8 mouse cellular contexts compared by ENCODE assay signal in the genomic region with DNA sequence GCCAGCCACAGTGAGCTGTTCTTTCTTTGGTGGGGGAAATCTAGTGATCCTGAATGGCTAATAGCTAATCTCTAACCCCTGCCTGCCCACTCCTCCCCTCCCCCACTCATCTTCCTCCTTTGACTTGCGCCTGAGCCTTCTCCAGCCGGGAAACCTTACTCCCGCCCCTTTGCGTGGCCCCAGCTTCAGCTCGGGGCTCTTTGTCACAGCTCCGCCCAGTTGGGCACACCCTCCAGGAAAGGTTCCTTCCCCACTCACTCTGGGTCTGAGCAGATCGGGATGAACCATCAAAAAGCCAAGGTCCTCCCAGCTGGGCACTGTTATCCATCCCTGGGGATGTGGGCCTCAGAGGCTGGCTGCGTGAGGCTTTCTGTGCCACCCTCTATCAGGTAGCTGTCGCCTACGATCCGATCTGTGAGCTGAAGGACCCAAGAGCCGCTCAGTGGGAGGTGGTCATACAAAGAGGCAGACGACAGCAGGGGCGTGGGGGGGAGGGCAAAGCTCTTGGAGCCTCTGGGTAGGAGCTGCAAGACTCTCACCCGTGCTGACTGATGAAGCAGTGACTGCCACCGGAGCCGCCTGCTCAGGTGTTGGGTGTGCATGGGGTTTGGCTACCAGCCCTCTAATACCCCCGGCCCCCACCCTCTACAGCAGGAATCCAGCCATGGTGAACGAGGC. TPM values are rescaled to one million over a fixed set of nuclear protein-coding genes. Genes with fewer than 3 reads are reported as not detected.
DNase-seq lines count a peak whose midpoint lies in the region; ATAC-seq lines count a peak whose summit lies in the region.

No protein-coding gene starts in this region.

- H3K27me3 ChIP-seq in hindbrain, embryonic 16.5 days (replicated peaks; ENCODE audit: control insufficient read depth, insufficient read depth, low read length) = no peaks in the 10 kb centered on the region
- H3K27me3 ChIP-seq in liver, embryonic 11.5 days (replicated peaks; ENCODE audit: control insufficient read depth, insufficient read depth, low read length) = no peaks in the 10 kb centered on the region

- H3K4me2 ChIP-seq in hindbrain, embryonic 16.5 days (ENCODE audit: low read length) = peak overlapping the region; percentile 94
- peak overlapping the region; percentile 96 for H3K4me2 ChIP-seq in liver, embryonic 11.5 days

- peak; percentile 65 for DNase-seq in right cerebral cortex, adult 18-20 months
- no peak for DNase-seq in right cerebral cortex, postnatal 4 days
- peak; percentile 78 to 80 for DNase-seq in cerebellum, postnatal 10 days
- peak; percentile 47 to 59 for DNase-seq in gastrocnemius, adult 8-10 months (ENCODE audit: low spot score in 2 of 2)
- DNase-seq in liver, embryonic 11.5 days (ENCODE audit: low spot score) = peak; percentile 73
- DNase-seq in naive thymus-derived CD4-positive, alpha-beta T cell, adult 2 months (ENCODE audit: low read depth) = peak; percentile 46
- peak; percentile 37 for DNase-seq in thymus, postnatal 14 days

- H3K36me3 ChIP-seq in hindbrain, embryonic 16.5 days (ENCODE audit: control insufficient read depth, insufficient read depth, low read length) = no peaks in the 10 kb centered on the region
- peaks cover 6% of the 10 kb centered on the region; the same call in 1 of the 2 replicates for H3K36me3 ChIP-seq in liver, embryonic 11.5 days (ENCODE audit: control insufficient read depth, insufficient read depth, low read length)

- peak overlapping the region; percentile 68 for H3K9ac ChIP-seq in hindbrain, embryonic 16.5 days (ENCODE audit: low read depth, low read length)
- peak overlapping the region; percentile 85 for H3K9ac ChIP-seq in liver, embryonic 11.5 days (ENCODE audit: low read depth, low read length)

- peak; percentile 9; the same call in 1 of the 2 replicates for ATAC-seq in hindbrain, embryonic 16.5 days
- ATAC-seq in liver, embryonic 11.5 days (replicated peaks; ENCODE audit: low FRiP score) = peak; percentile 33

- H3K9me3 ChIP-seq in hindbrain, embryonic 16.5 days (ENCODE audit: control insufficient read depth, low read length) = no peaks in the 10 kb centered on the region
- no peaks in the 10 kb centered on the region for H3K9me3 ChIP-seq in liver, embryonic 11.5 days (ENCODE audit: control insufficient read depth, low read length)

- H3K4me3 ChIP-seq in hindbrain, embryonic 16.5 days (ENCODE audit: low read length) = peak overlapping the region; percentile 44
- H3K4me3 ChIP-seq in liver, embryonic 11.5 days (ENCODE audit: low read depth, low read length) = peak overlapping the region; percentile 61

- H3K4me1 ChIP-seq in hindbrain, embryonic 16.5 days (ENCODE audit: control insufficient read depth, insufficient read depth, low read depth, low read length) = peaks cover 42% of the 10 kb centered on the region
- peaks cover 68% of the 10 kb centered on the region for H3K4me1 ChIP-seq in liver, embryonic 11.5 days (replicated peaks; ENCODE audit: control insufficient read depth, insufficient read depth, low read length)

- H3K27ac ChIP-seq in hindbrain, embryonic 16.5 days (ENCODE audit: low read depth, low read length) = peak overlapping the region; percentile 74
- peak overlapping the region; percentile 89 for H3K27ac ChIP-seq in liver, embryonic 11.5 days (ENCODE audit: low read depth, low read length)

- WGBS in hindbrain, embryonic 16.5 days = 2% methylated on average over 19 of the region's 19 CpGs
- WGBS in liver, embryonic 11.5 days = under 1% methylated on average over 19 of the region's 19 CpGs

RNA-seq across cellular contexts. Expression of a gene that starts 2.2 kb away (rescaled TPM):
- 1 to 10 TPM; 4.8 to 7.0 (median 6.3) TPM for total RNA-seq in gastrocnemius, adult 8-10 months (2022)
- polyA plus RNA-seq in hindbrain, embryonic 16.5 days (2015; fragmentation: Nextera tagmentation; extraction: Ambion mirVana) = 16.5 and 18.5 TPM in 2 replicates
- polyA plus RNA-seq in liver, embryonic 11.5 days (2014; fragmentation: Nextera tagmentation; extraction: Ambion mirVana) = 15.5 and 16.1 TPM in 2 replicates

RNA-seq across cellular contexts. Expression of a gene that starts 2.5 kb away (rescaled TPM):
- 1 to 10 TPM; 4.1 to 5.3 (median 4.7) TPM for total RNA-seq in gastrocnemius, adult 8-10 months (2022)
- polyA plus RNA-seq in hindbrain, embryonic 16.5 days (2015; fragmentation: Nextera tagmentation; extraction: Ambion mirVana) = 29.9 and 33.5 TPM in 2 replicates
- polyA plus RNA-seq in liver, embryonic 11.5 days (2014; fragmentation: Nextera tagmentation; extraction: Ambion mirVana) = 2.0 and 2.4 TPM in 2 replicates

RNA-seq across cellular contexts. Expression of a gene that starts 40.5 kb away (rescaled TPM):
- total RNA-seq in gastrocnemius, adult 8-10 months (2022) = under 1 TPM in 3 of 4 experiments, not detected in 1; 0.34 to 0.46 (median 0.39) TPM
- polyA plus RNA-seq in hindbrain, embryonic 16.5 days (2015; fragmentation: Nextera tagmentation; extraction: Ambion mirVana) = 1.2 and 1.6 TPM in 2 replicates
- polyA plus RNA-seq in liver, embryonic 11.5 days (2014; fragmentation: Nextera tagmentation; extraction: Ambion mirVana) = 7.2 and 32.9 TPM in 2 replicates

RNA-seq across cellular contexts. Expression of a gene that starts 46.8 kb away (rescaled TPM):
- total RNA-seq in gastrocnemius, adult 8-10 months (2022) = 10 to 100 TPM; 11.8 to 15.2 (median 13.8) TPM
- 7.4 and 9.3 TPM in 2 replicates for polyA plus RNA-seq in hindbrain, embryonic 16.5 days (2015; fragmentation: Nextera tagmentation; extraction: Ambion mirVana)
- polyA plus RNA-seq in liver, embryonic 11.5 days (2014; fragmentation: Nextera tagmentation; extraction: Ambion mirVana) = 18.3 and 20.9 TPM in 2 replicates

RNA-seq across cellular contexts. Expression of a gene that starts 55.5 kb away (rescaled TPM):
- total RNA-seq in gastrocnemius, adult 8-10 months (2022) = not detected
- polyA plus RNA-seq in hindbrain, embryonic 16.5 days (2015; fragmentation: Nextera tagmentation; extraction: Ambion mirVana) = 0.20 and 0.21 TPM in 2 replicates
- 1.1 TPM in 1 of 2 replicates, not detected in the other for polyA plus RNA-seq in liver, embryonic 11.5 days (2014; fragmentation: Nextera tagmentation; extraction: Ambion mirVana)
